Mouse (Mus musculus): Measurements from ENCODE around the gene Otub1. TPM values are rescaled to one million over a fixed set of nuclear protein-coding genes. Genes with fewer than 3 reads are reported as not detected.

Otub1 gene
- total and polyA plus RNA-seq, 3 experiments = 102 to 139 (median 119) TPM

DNA sequence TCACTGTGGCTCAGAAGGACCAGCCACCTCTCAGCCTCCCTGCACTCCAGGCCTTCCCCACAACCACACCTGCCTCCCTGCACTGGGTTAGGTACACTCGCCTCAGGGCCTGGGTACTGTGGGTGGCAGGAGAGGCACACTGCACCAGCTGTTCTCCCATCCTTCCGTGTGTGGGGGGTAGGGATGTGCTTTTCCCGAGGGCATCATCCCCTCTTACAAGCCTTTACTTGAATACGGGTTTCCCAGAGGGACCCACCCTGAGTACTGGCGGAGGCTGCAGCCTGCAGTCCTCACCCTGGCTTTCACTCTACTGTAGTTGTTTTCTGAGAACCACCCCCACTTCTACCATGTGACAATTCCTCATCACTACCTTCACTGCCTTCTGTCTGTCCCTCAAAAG lies 19.0 kb downstream of the Otub1 start:
- dilution Hi-C loops (cut with MboI; ENCODE audit: extremely low pct_ligation_motif_present, extremely low pct_unique_long_range_greater_than_20kb, low sequenced_read_pairs) (no loop called here), in situ Hi-C loops (cut with MboI; ENCODE audit: low pct_ligation_motif_present, low pct_unique_long_range_greater_than_20kb, low sequenced_read_pairs) (no loop called here)
- no peak overlapping the region for H3K27ac ChIP-seq (ENCODE audit: insufficient read depth, low read depth)
- no peak overlapping the region for H3K4me3 ChIP-seq (replicated peaks in 1 of 3; ENCODE audit: low read depth in 2 of 3, low read length in 2 of 3, poor library complexity in 1 of 3)
- H3K27me3 ChIP-seq (replicated peaks) = peaks cover 66% of the 10 kb centered on the region
- H3K4me1 ChIP-seq (ENCODE audit: control insufficient read depth in 1 of 2, insufficient read depth in 2 of 2) = peaks cover 5 to 6% of the 10 kb centered on the region in 2 experiments; a peak in 1 of 4 replicates
- TF ChIP-seq EP300 (IDR thresholded peaks at IDR 0.05; ENCODE audit: low read length) (no peak), POLR2A (IDR thresholded peaks at IDR 0.05; ENCODE audit: low read depth, low read length) (no peak), KAT2A (IDR thresholded peaks at IDR 0.05; ENCODE audit: insufficient replicate concordance, low read length) (no peak), USF1 (IDR thresholded peaks at IDR 0.05; ENCODE audit: low read depth, low read length) (no peak), ZC3H11A (IDR thresholded peaks at IDR 0.05; ENCODE audit: low read depth, low read length) (no peak), MYC (IDR thresholded peaks at IDR 0.05; ENCODE audit: low read depth, low read length) (no peak), ZNF384 (IDR thresholded peaks at IDR 0.05; ENCODE audit: low read depth, low read length) (no peak), MEF2A (IDR thresholded peaks at IDR 0.05; ENCODE audit: borderline replicate concordance, low read depth, low read length) (no peak), POLR2AphosphoS2 (IDR thresholded peaks at IDR 0.05; ENCODE audit: low read depth, low read length) (no peak), MAX (IDR thresholded peaks at IDR 0.05; ENCODE audit: low read length) (no peak), CHD1 (IDR thresholded peaks at IDR 0.05; ENCODE audit: low read depth, low read length) (no peak), GABPA (IDR thresholded peaks at IDR 0.05; ENCODE audit: insufficient replicate concordance, low read depth, low read length) (no peak), ZKSCAN1 (IDR thresholded peaks at IDR 0.05; ENCODE audit: borderline replicate concordance, low read depth, low read length) (no peak), E2F4 (IDR thresholded peaks at IDR 0.05; ENCODE audit: insufficient replicate concordance, low read depth, low read length) (no peak)
- H3K79me2 ChIP-seq (replicated peaks; ENCODE audit: control insufficient read depth, extremely low read depth, insufficient read depth, poor library complexity, severe bottlenecking) = no peaks in the 10 kb centered on the region
- H3K36me3 ChIP-seq (replicated peaks in 1 of 2; ENCODE audit: control insufficient read depth in 1 of 2, insufficient read depth in 1 of 2, low read length in 1 of 2) = no peaks in the 10 kb centered on the region
- DNase-seq (ENCODE audit: extremely low read depth) = no peak
- H3K9me3 ChIP-seq (replicated peaks; ENCODE audit: low read length) = no peaks in the 10 kb centered on the region
- no peak overlapping the region for H3K4me2 ChIP-seq (ENCODE audit: insufficient read depth, low read depth, poor library complexity, severe bottlenecking)
- no peak overlapping the region for H3K9ac ChIP-seq (ENCODE audit: insufficient read depth, low read depth)

DNA sequence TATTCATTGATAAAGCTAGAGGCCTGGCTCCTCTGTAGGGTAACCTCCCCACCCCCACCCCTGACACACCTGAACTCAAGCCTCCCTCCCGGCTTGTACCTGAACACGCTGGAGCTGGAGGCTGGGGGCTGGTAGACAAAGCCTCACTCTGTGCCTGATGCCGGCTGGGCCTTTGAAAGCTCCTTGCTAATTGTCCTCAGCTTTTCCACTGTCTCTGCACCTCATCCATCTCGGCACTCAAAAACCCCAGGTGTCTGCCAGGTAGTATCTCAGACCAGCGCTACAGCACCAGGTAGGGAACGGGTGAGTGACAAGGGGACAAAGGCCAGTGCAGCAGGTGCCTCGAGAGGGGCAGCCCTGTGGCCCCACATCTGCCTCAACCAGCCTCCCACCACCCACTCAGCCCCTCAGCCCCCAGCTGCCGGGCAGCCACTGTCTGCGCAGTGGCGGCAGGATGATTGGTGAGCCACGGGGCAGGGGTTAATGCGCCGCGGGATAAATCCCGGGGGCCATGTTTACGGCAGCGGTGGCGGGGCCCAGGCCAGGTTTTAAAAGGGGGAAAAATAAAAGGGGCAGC lies 20.3 kb downstream of the Otub1 start:
- no peak overlapping the region for H3K4me2 ChIP-seq (ENCODE audit: insufficient read depth, low read depth, poor library complexity, severe bottlenecking)
- dilution Hi-C loops (cut with MboI; ENCODE audit: extremely low pct_ligation_motif_present, extremely low pct_unique_long_range_greater_than_20kb, low sequenced_read_pairs) = no loop called here

More for the DNA sequence above, 20.3 kb downstream of the Otub1 start:
- in situ Hi-C loops (cut with MboI; ENCODE audit: low pct_ligation_motif_present, low pct_unique_long_range_greater_than_20kb, low sequenced_read_pairs) = no loop called here
- no peak overlapping the region for H3K9ac ChIP-seq (ENCODE audit: insufficient read depth, low read depth)
- no peaks in the 10 kb centered on the region for H3K79me2 ChIP-seq (replicated peaks; ENCODE audit: control insufficient read depth, extremely low read depth, insufficient read depth, poor library complexity, severe bottlenecking)
- H3K4me1 ChIP-seq (ENCODE audit: control insufficient read depth in 1 of 2, insufficient read depth in 2 of 2) = peaks cover 5 to 6% of the 10 kb centered on the region in 2 experiments; a peak in 1 of 4 replicates
- DNase-seq (ENCODE audit: extremely low read depth) = no peak
- H3K27ac ChIP-seq (ENCODE audit: insufficient read depth, low read depth) = no peak overlapping the region
- peaks cover 78% of the 10 kb centered on the region for H3K27me3 ChIP-seq (replicated peaks)
- no peak overlapping the region for H3K4me3 ChIP-seq (replicated peaks in 1 of 3; ENCODE audit: low read depth in 2 of 3, low read length in 2 of 3, poor library complexity in 1 of 3)
- TF ChIP-seq POLR2AphosphoS2 (IDR thresholded peaks at IDR 0.05; ENCODE audit: low read depth, low read length) (no peak), ZMIZ1 (IDR thresholded peaks at IDR 0.05; ENCODE audit: low read depth, low read length) (no peak)
- no peaks in the 10 kb centered on the region for H3K36me3 ChIP-seq (replicated peaks in 1 of 2; ENCODE audit: control insufficient read depth in 1 of 2, insufficient read depth in 1 of 2, low read length in 1 of 2)
- no peaks in the 10 kb centered on the region for H3K9me3 ChIP-seq (replicated peaks; ENCODE audit: low read length)

Data from CH12.LX (cell line).